Mouse (Mus musculus) urinary bladder, postnatal 14 days (tissue): ENCODE data around the gene Chrnb4.

ENCODE experiments used
- DNase-seq: peaks from one replicate; pipeline ENCODE4 v3.0.0; 2021; ENCODE audit warnings: low spot score

Chrnb4 gene

GRCm38 (mm10) chr9:55048211-55048880 lies at the start of gene Chrnb4:
TSS of gene Chrnb4 (minus strand) at chr9:55048779.
- no peak for DNase-seq

- no peak for DNase-seq
These were observed 48.3 kb upstream of the Chrnb4 start for GRCm38 (mm10) chr9:55096870-55097269.

- DNase-seq, result no peak
These were observed 47.5 kb upstream of the Chrnb4 start for GRCm38 (mm10) chr9:55096033-55096432.

- DNase-seq, result no peak
These were observed 41.6 kb upstream of the Chrnb4 start for GRCm38 (mm10) chr9:55090141-55090540.

GRCm38 (mm10) chr9:55089226-55089625 lies 40.6 kb upstream of the Chrnb4 start:
- DNase-seq, result no peak

GRCm38 (mm10) chr9:55083154-55083913 lies 34.8 kb upstream of the Chrnb4 start:
- no peak for DNase-seq

GRCm38 (mm10) chr9:55067965-55068265 lies 19.3 kb upstream of the Chrnb4 start:
- no peak for DNase-seq

- DNase-seq, result no peak
These were observed 18.8 kb upstream of the Chrnb4 start for GRCm38 (mm10) chr9:55067260-55067964.

- no peak for DNase-seq
These were observed 16.7 kb upstream of the Chrnb4 start for GRCm38 (mm10) chr9:55065241-55065640.

- no peak for DNase-seq
These were observed 9.5 kb upstream of the Chrnb4 start for GRCm38 (mm10) chr9:55058067-55058466.

GRCm38 (mm10) chr9:55055386-55055930 lies 6.9 kb upstream of the Chrnb4 start:
- DNase-seq, result no peak

GRCm38 (mm10) chr9:55046764-55047163 lies 1.8 kb downstream of the Chrnb4 start:
- DNase-seq, result no peak

- DNase-seq, result no peak
These were observed 3.6 kb downstream of the Chrnb4 start for GRCm38 (mm10) chr9:55045001-55045400.

- no peak for DNase-seq
These were observed 4.9 kb downstream of the Chrnb4 start for GRCm38 (mm10) chr9:55043688-55044087.

GRCm38 (mm10) chr9:55041389-55041788 lies 7.2 kb downstream of the Chrnb4 start:
- no peak for DNase-seq

GRCm38 (mm10) chr9:55039983-55040382 lies 8.6 kb downstream of the Chrnb4 start:
- DNase-seq, result no peak

GRCm38 (mm10) chr9:55038948-55039347 lies 9.6 kb downstream of the Chrnb4 start:
- DNase-seq, result no peak

- no peak for DNase-seq
These were observed 17.0 kb downstream of the Chrnb4 start for GRCm38 (mm10) chr9:55031435-55032167.

- DNase-seq, result no peak
These were observed 22.3 kb downstream of the Chrnb4 start, which contains the start of gene Chrna3 for GRCm38 (mm10) chr9:55026275-55026663. TSS of gene Chrna3 (minus strand) at chr9:55026562.

GRCm38 (mm10) chr9:55025534-55026274 lies 22.9 kb downstream of the Chrnb4 start:
- DNase-seq, result no peak

- DNase-seq, result peak; percentile 83
These were observed 24.5 kb downstream of the Chrnb4 start for GRCm38 (mm10) chr9:55023902-55024583.
